Mouse (Mus musculus) adipocyte (in vitro differentiated cells): ENCODE measurements around the gene Ddit4.

ENCODE experiments used
- DNase-seq: peaks from one replicate; pipeline ENCODE4 v3.0.0-alpha.2; 2016; ENCODE audit warnings: low spot score

The Ddit4 gene

GRCm38 (mm10) chr10:59971813-59972212 lies 20.2 kb upstream of the Ddit4 start:
- DNase-seq: no peak

- no peak for DNase-seq
These were observed 18.9 kb upstream of the Ddit4 start for GRCm38 (mm10) chr10:59970450-59971062.

- DNase-seq: no peak
These were observed 18.3 kb upstream of the Ddit4 start for GRCm38 (mm10) chr10:59969821-59970449.

GRCm38 (mm10) chr10:59967309-59967942 lies 15.8 kb upstream of the Ddit4 start:
- peak; percentile 42 for DNase-seq

GRCm38 (mm10) chr10:59966743-59967142 lies 15.1 kb upstream of the Ddit4 start:
- DNase-seq: no peak

- no peak for DNase-seq
These were observed 14.2 kb upstream of the Ddit4 start for GRCm38 (mm10) chr10:59965788-59966187.

GRCm38 (mm10) chr10:59965362-59965695 lies 13.7 kb upstream of the Ddit4 start:
- DNase-seq: no peak

GRCm38 (mm10) chr10:59964504-59965361 lies 13.1 kb upstream of the Ddit4 start:
- no peak for DNase-seq

GRCm38 (mm10) chr10:59963609-59964008 lies 12.0 kb upstream of the Ddit4 start:
- DNase-seq: no peak

- DNase-seq: no peak
These were observed 7.9 kb upstream of the Ddit4 start for GRCm38 (mm10) chr10:59959517-59959916.

GRCm38 (mm10) chr10:59958458-59958857 lies 6.8 kb upstream of the Ddit4 start:
- no peak for DNase-seq

GRCm38 (mm10) chr10:59957171-59958149 lies 5.8 kb upstream of the Ddit4 start:
- no peak for DNase-seq

GRCm38 (mm10) chr10:59956681-59957080 lies 5.0 kb upstream of the Ddit4 start:
- no peak for DNase-seq

- no peak for DNase-seq
These were observed 2.0 kb upstream of the Ddit4 start for GRCm38 (mm10) chr10:59953564-59954039.

GRCm38 (mm10) chr10:59952781-59953563 lies 1.3 kb upstream of the Ddit4 start:
- DNase-seq: peak; percentile 56

- DNase-seq: peak; percentile 67
These were observed 632 bp upstream of the Ddit4 start for GRCm38 (mm10) chr10:59952152-59952780.

GRCm38 (mm10) chr10:59950716-59951191 lies 880 bp downstream of the Ddit4 start:
- DNase-seq: peak; percentile 70

GRCm38 (mm10) chr10:59949783-59950605 lies 1.6 kb downstream of the Ddit4 start:
- peak; percentile 30 for DNase-seq

GRCm38 (mm10) chr10:59949255-59949648 lies 2.4 kb downstream of the Ddit4 start:
- DNase-seq: peak; percentile 54
